Mouse (Mus musculus): ENCODE data around the gene Mrpl41. TPM values are rescaled to one million over a fixed set of nuclear protein-coding genes. Genes with fewer than 3 reads are reported as not detected.

Gene Mrpl41
- polyA plus RNA-seq, 1 experiment, result 79.7 TPM

DNA sequence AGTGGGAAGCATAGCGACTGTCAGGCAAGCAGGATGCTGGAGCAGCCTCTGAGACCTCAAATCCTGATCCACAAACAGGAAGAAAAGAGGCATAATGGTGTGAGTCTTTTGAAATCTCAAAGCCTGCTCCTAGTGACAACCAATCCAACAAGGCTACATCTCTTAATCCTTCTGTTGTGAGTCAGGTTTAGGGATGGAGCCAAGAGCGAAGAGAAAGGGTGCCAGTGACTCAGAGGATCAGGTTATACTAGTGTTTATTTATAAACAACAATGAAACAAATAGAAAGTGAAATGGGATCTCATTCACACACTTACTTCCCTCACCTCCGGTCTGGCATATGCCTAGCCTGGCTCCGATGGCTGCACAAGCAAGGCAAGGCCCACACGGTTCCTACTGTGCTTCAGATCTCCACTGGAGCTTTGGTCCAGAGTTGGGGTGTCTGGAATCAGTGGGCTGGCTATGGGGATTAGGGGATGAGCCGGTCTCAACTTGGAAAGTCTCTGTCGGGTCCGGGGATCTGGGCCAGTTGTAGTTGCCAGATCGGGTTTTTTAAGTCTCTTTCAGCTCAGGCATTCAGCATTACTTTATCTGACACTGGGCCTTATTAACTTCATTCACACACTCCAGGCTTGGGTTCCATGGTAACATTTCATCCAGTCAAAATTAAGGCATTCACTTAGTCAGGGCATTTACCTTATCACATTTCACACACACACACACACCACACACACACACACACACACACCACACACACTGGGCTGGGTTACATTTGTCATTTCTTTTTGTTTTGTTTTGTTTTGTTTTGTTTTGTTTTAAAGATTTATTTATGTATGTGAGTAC lies 29.3 kb upstream of the Mrpl41 start:
- no peaks in the 10 kb centered on the region for H3K79me2 ChIP-seq (ENCODE audit: control insufficient read depth, insufficient read depth)

DNA sequence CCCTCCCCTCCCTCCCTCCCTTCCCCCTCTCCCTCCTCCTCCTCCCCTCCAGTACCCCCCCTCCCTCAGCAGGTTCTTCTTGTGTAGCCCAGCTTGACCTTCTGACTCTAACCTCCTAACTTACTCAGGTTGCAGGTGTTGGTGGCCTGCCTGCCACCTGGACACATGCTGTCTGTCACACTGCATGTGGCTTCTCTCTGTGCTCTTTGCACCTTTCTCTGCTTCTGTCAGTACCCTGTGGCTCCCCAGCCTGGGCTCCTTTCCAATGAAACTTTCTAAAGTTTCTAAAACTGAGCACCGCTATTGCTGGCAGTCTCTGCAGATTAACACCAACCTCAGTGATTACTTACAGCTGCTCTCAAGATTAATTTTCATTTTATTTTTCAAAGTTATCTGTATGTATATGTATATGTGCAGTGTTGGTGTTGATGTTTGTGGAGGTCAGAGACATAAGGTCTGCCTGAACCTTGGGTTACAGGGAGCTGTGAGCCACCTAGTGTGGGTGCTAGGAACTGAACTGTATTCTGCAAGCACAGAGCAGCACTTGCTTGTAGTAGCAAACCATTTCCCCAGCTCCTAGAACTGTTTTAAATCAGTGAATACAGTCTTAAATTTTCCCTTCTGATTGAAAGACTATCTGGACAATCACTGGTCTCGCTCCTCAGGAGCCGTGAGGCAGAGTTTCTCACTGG lies 25.8 kb upstream of the Mrpl41 start:
- Histone ChIP-seq H3K79me2 (ENCODE audit: control insufficient read depth, insufficient read depth) (no peaks in the 10 kb centered on the region), H3K4me3 (no peak overlapping the region), H3K27me3 (ENCODE audit: control insufficient read depth, insufficient read depth, insufficient read length) (no peaks in the 10 kb centered on the region), H3K4me2 (ENCODE audit: low read depth) (no peak overlapping the region), H3K36me3 (ENCODE audit: control insufficient read depth, insufficient read depth) (no peaks in the 10 kb centered on the region), H3ac (ENCODE audit: control insufficient read depth, insufficient read length) (no peak overlapping the region)
- TF ChIP-seq USF1 (IDR thresholded peaks at IDR 0.05; ENCODE audit: low read depth) (no peak), SRF (IDR thresholded peaks at IDR 0.05; ENCODE audit: control insufficient read depth, insufficient read length, low read depth) (no peak), TCF3 (IDR thresholded peaks at IDR 0.05; ENCODE audit: insufficient read length, low read depth) (no peak), REST (IDR thresholded peaks at IDR 0.05; ENCODE audit: insufficient read depth, insufficient read length) (no peak), POLR2AphosphoS2 (IDR thresholded peaks at IDR 0.05; ENCODE audit: insufficient read length, low read depth) (no peak), TCF12 (IDR thresholded peaks at IDR 0.05; ENCODE audit: insufficient read depth, poor library complexity, severe bottlenecking) (no peak), E2F4 (IDR thresholded peaks at IDR 0.05; ENCODE audit: insufficient read depth) (no peak), POLR2A (IDR thresholded peaks at IDR 0.05; ENCODE audit: insufficient read length, low read depth) (no peak), MAX (IDR thresholded peaks at IDR 0.05; ENCODE audit: low read depth) (no peak), MYOG (IDR thresholded peaks at IDR 0.05; ENCODE audit: control insufficient read depth in 1 of 3, insufficient read depth in 1 of 3, insufficient read length in 2 of 3, low read depth in 2 of 3) (no peak), CEBPB (IDR thresholded peaks at IDR 0.05; ENCODE audit: insufficient read depth, poor library complexity, severe bottlenecking) (no peak), MYOD1 (IDR thresholded peaks at IDR 0.05; ENCODE audit: control insufficient read depth in 1 of 3, insufficient read length in 2 of 3, low read depth in 2 of 3) (no peak)

More for the DNA sequence above, 29.3 kb upstream of the Mrpl41 start:
- peak overlapping the region; percentile 9 for H3K4me2 ChIP-seq (ENCODE audit: low read depth)
- H3ac ChIP-seq (ENCODE audit: control insufficient read depth, insufficient read length), result no peak overlapping the region
- no peak overlapping the region for H3K4me3 ChIP-seq
- TF ChIP-seq MAX (IDR thresholded peaks at IDR 0.05; ENCODE audit: low read depth), result no peak
- TF ChIP-seq POLR2A (IDR thresholded peaks at IDR 0.05; ENCODE audit: insufficient read length, low read depth), result no peak
- TF ChIP-seq MYOG (IDR thresholded peaks at IDR 0.05; ENCODE audit: control insufficient read depth in 1 of 3, insufficient read depth in 1 of 3, insufficient read length in 2 of 3, low read depth in 2 of 3), result no peak
- TF ChIP-seq CEBPB (IDR thresholded peaks at IDR 0.05; ENCODE audit: insufficient read depth, poor library complexity, severe bottlenecking), result no peak
- TF ChIP-seq POLR2AphosphoS2 (IDR thresholded peaks at IDR 0.05; ENCODE audit: insufficient read length, low read depth), result no peak
- TF ChIP-seq USF1 (IDR thresholded peaks at IDR 0.05; ENCODE audit: low read depth), result no peak
- TF ChIP-seq REST (IDR thresholded peaks at IDR 0.05; ENCODE audit: insufficient read depth, insufficient read length), result no peak
- TF ChIP-seq TCF12 (IDR thresholded peaks at IDR 0.05; ENCODE audit: insufficient read depth, poor library complexity, severe bottlenecking), result no peak
- no peak for TF ChIP-seq MYOD1 (IDR thresholded peaks at IDR 0.05; ENCODE audit: control insufficient read depth in 1 of 3, insufficient read length in 2 of 3, low read depth in 2 of 3)
- TF ChIP-seq SRF (IDR thresholded peaks at IDR 0.05; ENCODE audit: control insufficient read depth, insufficient read length, low read depth), result no peak
- no peak for TF ChIP-seq TCF3 (IDR thresholded peaks at IDR 0.05; ENCODE audit: insufficient read length, low read depth)
- no peak for TF ChIP-seq E2F4 (IDR thresholded peaks at IDR 0.05; ENCODE audit: insufficient read depth)
- H3K36me3 ChIP-seq (ENCODE audit: control insufficient read depth, insufficient read depth), result no peaks in the 10 kb centered on the region
- H3K27me3 ChIP-seq (ENCODE audit: control insufficient read depth, insufficient read depth, insufficient read length), result no peaks in the 10 kb centered on the region

GRCm38 (mm10) chr2:24996471-24996870 lies 21.6 kb upstream of the Mrpl41 start:
- Histone ChIP-seq H3K27me3 (ENCODE audit: control insufficient read depth, insufficient read depth, insufficient read length) (no peaks in the 10 kb centered on the region), H3K79me2 (ENCODE audit: control insufficient read depth, insufficient read depth) (no peaks in the 10 kb centered on the region), H3K4me3 (no peak overlapping the region), H3K4me2 (ENCODE audit: low read depth) (no peak overlapping the region), H3K36me3 (ENCODE audit: control insufficient read depth, insufficient read depth) (no peaks in the 10 kb centered on the region), H3ac (ENCODE audit: control insufficient read depth, insufficient read length) (no peak overlapping the region)
- TF ChIP-seq USF1 (IDR thresholded peaks at IDR 0.05; ENCODE audit: low read depth) (no peak), E2F4 (IDR thresholded peaks at IDR 0.05; ENCODE audit: insufficient read depth) (no peak), MYOG (IDR thresholded peaks at IDR 0.05; ENCODE audit: control insufficient read depth in 1 of 3, insufficient read depth in 1 of 3, insufficient read length in 2 of 3, low read depth in 2 of 3) (no peak), REST (IDR thresholded peaks at IDR 0.05; ENCODE audit: insufficient read depth, insufficient read length) (no peak), POLR2A (IDR thresholded peaks at IDR 0.05; ENCODE audit: insufficient read length, low read depth) (no peak), TCF3 (IDR thresholded peaks at IDR 0.05; ENCODE audit: insufficient read length, low read depth) (no peak), POLR2AphosphoS2 (IDR thresholded peaks at IDR 0.05; ENCODE audit: insufficient read length, low read depth) (no peak), MYOD1 (IDR thresholded peaks at IDR 0.05; ENCODE audit: control insufficient read depth in 1 of 3, insufficient read length in 2 of 3, low read depth in 2 of 3) (no peak), TCF12 (IDR thresholded peaks at IDR 0.05; ENCODE audit: insufficient read depth, poor library complexity, severe bottlenecking) (no peak), MAX (IDR thresholded peaks at IDR 0.05; ENCODE audit: low read depth) (no peak), SRF (IDR thresholded peaks at IDR 0.05; ENCODE audit: control insufficient read depth, insufficient read length, low read depth) (no peak), CEBPB (IDR thresholded peaks at IDR 0.05; ENCODE audit: insufficient read depth, poor library complexity, severe bottlenecking) (no peak)

DNA sequence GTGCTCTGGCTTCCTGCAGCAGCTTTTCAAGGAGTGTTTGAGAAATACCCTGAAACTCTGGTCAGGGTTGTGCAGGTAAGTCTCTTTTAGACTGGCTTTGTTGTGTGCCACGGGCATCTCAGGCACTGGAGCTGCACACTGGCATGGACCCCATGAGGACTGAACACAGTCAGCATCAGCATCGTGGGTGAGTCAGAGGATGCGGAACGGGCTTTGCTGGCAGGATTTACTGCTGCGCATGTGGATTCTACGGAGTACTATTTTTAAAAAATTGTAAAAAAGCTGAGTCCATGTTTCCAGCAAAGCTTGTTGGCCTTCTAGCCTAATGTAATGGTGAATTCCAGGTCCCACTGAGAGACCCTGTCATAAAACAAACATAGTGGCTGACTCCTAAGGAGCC lies 20.4 kb upstream of the Mrpl41 start:
- Histone ChIP-seq H3ac (ENCODE audit: control insufficient read depth, insufficient read length) (no peak overlapping the region), H3K4me3 (no peak overlapping the region), H3K79me2 (ENCODE audit: control insufficient read depth, insufficient read depth) (no peaks in the 10 kb centered on the region), H3K4me2 (ENCODE audit: low read depth) (no peak overlapping the region), H3K36me3 (ENCODE audit: control insufficient read depth, insufficient read depth) (no peaks in the 10 kb centered on the region), H3K27me3 (ENCODE audit: control insufficient read depth, insufficient read depth, insufficient read length) (no peaks in the 10 kb centered on the region)
- TF ChIP-seq CEBPB (IDR thresholded peaks at IDR 0.05; ENCODE audit: insufficient read depth, poor library complexity, severe bottlenecking) (no peak), POLR2AphosphoS2 (IDR thresholded peaks at IDR 0.05; ENCODE audit: insufficient read length, low read depth) (no peak), REST (IDR thresholded peaks at IDR 0.05; ENCODE audit: insufficient read depth, insufficient read length) (no peak), TCF3 (IDR thresholded peaks at IDR 0.05; ENCODE audit: insufficient read length, low read depth) (no peak), MYOG (IDR thresholded peaks at IDR 0.05; ENCODE audit: control insufficient read depth in 1 of 3, insufficient read depth in 1 of 3, insufficient read length in 2 of 3, low read depth in 2 of 3) (no peak), USF1 (IDR thresholded peaks at IDR 0.05; ENCODE audit: low read depth) (no peak), TCF12 (IDR thresholded peaks at IDR 0.05; ENCODE audit: insufficient read depth, poor library complexity, severe bottlenecking) (no peak), E2F4 (IDR thresholded peaks at IDR 0.05; ENCODE audit: insufficient read depth) (no peak), MYOD1 (IDR thresholded peaks at IDR 0.05; ENCODE audit: control insufficient read depth in 1 of 3, insufficient read length in 2 of 3, low read depth in 2 of 3) (no peak)
